Mouse (Mus musculus): ENCODE data around the gene Atp7b.

DNA sequence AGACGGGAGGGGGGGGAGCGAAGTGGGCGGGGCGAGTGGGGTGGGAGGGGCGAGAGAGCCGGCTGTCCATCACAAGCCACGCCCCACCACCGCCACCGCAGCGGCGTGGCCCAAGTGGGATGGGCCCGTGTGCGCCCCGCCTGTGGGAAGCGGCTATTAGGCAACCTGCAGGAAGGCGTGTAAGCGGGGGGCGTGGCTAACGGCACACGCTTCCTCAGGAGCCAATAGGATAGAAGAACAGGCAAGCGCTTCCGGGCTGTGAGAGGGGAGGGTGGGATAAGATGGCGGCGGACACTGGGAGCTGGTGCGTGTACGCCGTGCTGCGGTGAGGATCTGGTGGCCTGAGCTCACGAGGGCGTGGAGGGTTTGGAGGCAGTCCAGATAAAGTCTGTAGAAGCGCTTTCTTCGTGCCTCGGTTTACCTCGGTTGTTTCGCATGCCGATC is 363 bp upstream of the Atp7b start, which contains the start of gene Alg11:
- TF ChIP-seq CHD1 (IDR thresholded peaks at IDR 0.05; ENCODE audit: low read depth, low read length): no peak
- TF ChIP-seq NRF1 (IDR thresholded peaks at IDR 0.05; ENCODE audit: insufficient read depth, low read depth, low read length, poor library complexity, severe bottlenecking): 0 out of 2 replicates have a peak, but pooled peaks have one; percentile 10
- TF ChIP-seq CTCF (IDR thresholded peaks at IDR 0.05 in 2 of 3, conservative IDR thresholded peaks at IDR 0.05 in 1 of 3; ENCODE audit: control insufficient read depth in 1 of 3, insufficient read depth in 1 of 3, low read depth in 2 of 3, low read length in 3 of 3, poor library complexity in 1 of 3, severe bottlenecking in 1 of 3): no peak
- TF ChIP-seq JUND (IDR thresholded peaks at IDR 0.05; ENCODE audit: low read depth, low read length): no peak
